Comparison of ENCODE assay signal across 9 mouse cellular contexts in genomic region chr3:57663731-57664130, GRCm38 (mm10). TPM values are rescaled to one million over a fixed set of nuclear protein-coding genes. Genes with fewer than 3 reads are reported as not detected.
DNase-seq lines count a peak whose midpoint lies in the region.
"Had no signal": no experiment of that assay in that cellular context is flagged by ENCODE, and none has a peak within 500 bp of the region (broad histone marks: within the 10 kb centered on the region; RNA-seq: fewer than 3 reads in every experiment).

No protein-coding gene starts in this region.

- H3K27me3 ChIP-seq in heart, embryonic 10.5 days (ENCODE audit: insufficient read depth, poor library complexity, severe bottlenecking), result no peaks in the 10 kb centered on the region
- H3K27me3 ChIP-seq: limb, embryonic 12.5 days had no signal

- no peaks in the 10 kb centered on the region for H3K36me3 ChIP-seq in heart, embryonic 10.5 days
- H3K36me3 ChIP-seq: limb, embryonic 12.5 days had no signal

- H3K4me3 ChIP-seq in heart, embryonic 10.5 days, result no peak overlapping the region
- H3K4me3 ChIP-seq: limb, embryonic 12.5 days had no signal

- peak; percentile 82 for DNase-seq in heart, adult 11 months
- no peak for DNase-seq in heart, embryonic 10.5 days (ENCODE audit: low spot score)
- DNase-seq in right cerebral cortex, adult 2 months (ENCODE audit: low spot score in 2 of 2), result peak; percentile 23 to 62
- no peak for DNase-seq in right cerebral cortex, postnatal 36 days (ENCODE audit: low spot score in 2 of 2)
- DNase-seq in brain, adult 2 months (ENCODE audit: low read depth, low spot score), result peak; percentile 79
- DNase-seq in heart, postnatal 10 days, result peak; percentile 48 to 80
- DNase-seq in lung, postnatal 25 days (ENCODE audit: low spot score), result peak; percentile 57
- peak; percentile 12 for DNase-seq in yolk sac, embryonic 10.5 days (ENCODE audit: low spot score)

- intact Hi-C loops in heart, postnatal 10 days (cut with DNase I), result loop anchor here (1.0 to 2.0 kb wide), 2 partner anchors 73 to 459 kb away; partner anchors contain the start of gene Rnf13

- no peak overlapping the region for H3K27ac ChIP-seq in heart, embryonic 10.5 days
- H3K27ac ChIP-seq: limb, embryonic 12.5 days had no signal

- H3K9me3 ChIP-seq in heart, embryonic 10.5 days, result no peaks in the 10 kb centered on the region
- H3K9me3 ChIP-seq: limb, embryonic 12.5 days had no signal

- no peaks in the 10 kb centered on the region for H3K4me1 ChIP-seq in heart, embryonic 10.5 days
- H3K4me1 ChIP-seq: limb, embryonic 12.5 days had no signal

- 29% methylated on average over 6 of the region's 6 CpGs for WGBS in heart, embryonic 10.5 days

RNA-seq across cellular contexts. Expression of gene Commd2, which starts 12.2 kb away (rescaled TPM):
- polyA plus RNA-seq in heart, embryonic 10.5 days (2016; fragmentation: Nextera tagmentation; extraction: Ambion mirVana), result 55.2 and 70.2 TPM in 2 replicates
- total RNA-seq in heart, postnatal 10 days (2021), result 10 to 100 TPM; 17.9 to 19.9 TPM

RNA-seq across cellular contexts. Expression of gene Ankub1, which starts 28.9 kb away (rescaled TPM):
- 0.09 TPM in 1 of 2 replicates, not detected in the other for polyA plus RNA-seq in heart, embryonic 10.5 days (2016; fragmentation: Nextera tagmentation; extraction: Ambion mirVana)
- not detected for total RNA-seq in heart, postnatal 10 days (2021)
- polyA plus RNA-seq: limb, embryonic 12.5 days had no signal

Comparison
In these comparisons a context has a peak if more than half of its experiments do, and no peak if none do; other contexts are left out.
1. DNase-seq: peak in heart, adult 11 months (single experiment), right cerebral cortex, adult 2 months (2 of 2), brain, adult 2 months (single experiment), heart, postnatal 10 days (2 of 2), lung, postnatal 25 days (single experiment) and yolk sac, embryonic 10.5 days (single experiment); none in heart, embryonic 10.5 days (single experiment) and right cerebral cortex, postnatal 36 days (0 of 2).